Mouse (Mus musculus) heart, postnatal 25 days (tissue): ENCODE results near the gene Gramd1b. TPM values are rescaled to one million over a fixed set of nuclear protein-coding genes. Genes with fewer than 3 reads are reported as not detected.
"Not testable (repeated sequence)": the region's sequence is repeated elsewhere in the genome, so short reads cannot be mapped to it uniquely, and the experiment has no call there.

Source experiments
- DNase-seq: peaks from one replicate; pipeline ENCODE4 v3.0.0; 2022; ENCODE audit warnings: low spot score
- intact Hi-C: fragments of 180-260 bp; cut with DNase I; formaldehyde crosslinking; loops from one replicate; pipeline ENCODE4 v1.15.1; 2025
- total RNA-seq, 2 experiments: library from RNA; stranded (reverse); gene quantifications; 2 replicates each; pipeline ENCODE4 v1.2.3; 2021

Gene Gramd1b
- total RNA-seq, 2 experiments from 2014 or later, result 19.1 to 20.2 TPM

GRCm38 (mm10) chr9:40521097-40521496, 10.1 kb downstream of the Gramd1b start:
- no peak for DNase-seq
- intact Hi-C loops, result no loop called here

- intact Hi-C loops, result no loop called here
- no peak for DNase-seq
Observed at GRCm38 (mm10) chr9:40519294-40519693, 11.9 kb downstream of the Gramd1b start.

GRCm38 (mm10) chr9:40511970-40512369, 19.2 kb downstream of the Gramd1b start:
- no peak for DNase-seq
- intact Hi-C loops, result no loop called here

- intact Hi-C loops, result no loop called here
- no peak for DNase-seq
Observed at GRCm38 (mm10) chr9:40509479-40509878, 21.7 kb downstream of the Gramd1b start.

GRCm38 (mm10) chr9:40506576-40506975, 24.6 kb downstream of the Gramd1b start:
- intact Hi-C loops, result no loop called here
- DNase-seq, result no peak

- intact Hi-C loops, result no loop called here
- no peak for DNase-seq
Observed at GRCm38 (mm10) chr9:40505471-40506312, 25.5 kb downstream of the Gramd1b start.

- intact Hi-C loops, result no loop called here
- no peak for DNase-seq
Observed at GRCm38 (mm10) chr9:40504886-40505285, 26.3 kb downstream of the Gramd1b start.

GRCm38 (mm10) chr9:40500691-40501090, 30.5 kb downstream of the Gramd1b start:
- intact Hi-C loops, result no loop called here
- no peak for DNase-seq

- intact Hi-C loops, result loop anchor here (10.0 kb wide), 1 partner anchor 102 kb away; no protein-coding TSS in a partner anchor
Observed at GRCm38 (mm10) chr9:40482351-40483084, 48.7 kb downstream of the Gramd1b start.

GRCm38 (mm10) chr9:40481271-40481670, 49.9 kb downstream of the Gramd1b start:
- DNase-seq, result no peak
- intact Hi-C loops, result loop anchor here (10.0 kb wide), 1 partner anchor 104 kb away; no protein-coding TSS in a partner anchor

More at GRCm38 (mm10) chr9:40482351-40483084, 48.7 kb downstream of the Gramd1b start:
- not testable (repeated sequence) for DNase-seq

- intact Hi-C loops, result loop anchor here (1.0 to 10.0 kb wide), 3 partner anchors 64 to 255 kb away; no protein-coding TSS in a partner anchor
Observed at GRCm38 (mm10) chr9:40479333-40479732, 51.9 kb downstream of the Gramd1b start.

GRCm38 (mm10) chr9:40478146-40478900, 52.9 kb downstream of the Gramd1b start:
- intact Hi-C loops, result loop anchor here (10.0 kb wide), 2 partner anchors 144 to 254 kb away; no protein-coding TSS in a partner anchor
- DNase-seq, result no peak

More at GRCm38 (mm10) chr9:40479333-40479732, 51.9 kb downstream of the Gramd1b start:
- DNase-seq, result peak; percentile 12

GRCm38 (mm10) chr9:40477611-40478010, 53.6 kb downstream of the Gramd1b start:
- DNase-seq, result no peak
- intact Hi-C loops, result loop anchor here (10.0 kb wide), 2 partner anchors 143 to 253 kb away; no protein-coding TSS in a partner anchor

GRCm38 (mm10) chr9:40476098-40476497, 55.1 kb downstream of the Gramd1b start:
- intact Hi-C loops, result loop anchor here (10.0 kb wide), 2 partner anchors 141 to 251 kb away; no protein-coding TSS in a partner anchor
- DNase-seq, result no peak

GRCm38 (mm10) chr9:40472961-40473510, 58.1 kb downstream of the Gramd1b start:
- no peak for DNase-seq
- intact Hi-C loops, result loop anchor here (10.0 kb wide), 2 partner anchors 138 to 248 kb away; no protein-coding TSS in a partner anchor

- intact Hi-C loops, result loop anchor here (10.0 kb wide), 2 partner anchors 135 to 245 kb away; no protein-coding TSS in a partner anchor
- DNase-seq, result no peak
Observed at GRCm38 (mm10) chr9:40469403-40470137, 61.6 kb downstream of the Gramd1b start.

- no peak for DNase-seq
- intact Hi-C loops, result no loop called here
Observed at GRCm38 (mm10) chr9:40466782-40467181, 64.4 kb downstream of the Gramd1b start.

GRCm38 (mm10) chr9:40465596-40465995, 65.6 kb downstream of the Gramd1b start:
- intact Hi-C loops, result no loop called here
- DNase-seq, result no peak

GRCm38 (mm10) chr9:40462401-40462800, 68.8 kb downstream of the Gramd1b start:
- intact Hi-C loops, result no loop called here
- DNase-seq, result no peak
